Mouse (Mus musculus): ENCODE data around the gene Ppme1. TPM values are rescaled to one million over a fixed set of nuclear protein-coding genes. Genes with fewer than 3 reads are reported as not detected.

Ppme1 gene
- total RNA-seq, 2 experiments from 2014 or later, result 11.5 to 29.1 TPM

GRCm38 (mm10) chr7:100331269-100331668 lies 40.8 kb downstream of the Ppme1 start:
- no peak for ATAC-seq (replicated peaks; ENCODE audit: low FRiP score, poor library complexity, severe bottlenecking)

GRCm38 (mm10) chr7:100328636-100329035 lies 43.5 kb downstream of the Ppme1 start:
- ATAC-seq (replicated peaks; ENCODE audit: low FRiP score, poor library complexity, severe bottlenecking), result no peak

- no peak for ATAC-seq (replicated peaks; ENCODE audit: low FRiP score, poor library complexity, severe bottlenecking)
Observed at GRCm38 (mm10) chr7:100327514-100327913, 44.6 kb downstream of the Ppme1 start.

- ATAC-seq (replicated peaks; ENCODE audit: low FRiP score, poor library complexity, severe bottlenecking), result no peak
Observed at GRCm38 (mm10) chr7:100325482-100325881, 46.6 kb downstream of the Ppme1 start.

- ATAC-seq (replicated peaks; ENCODE audit: low FRiP score, poor library complexity, severe bottlenecking), result no peak
Observed at GRCm38 (mm10) chr7:100323721-100324120, 48.4 kb downstream of the Ppme1 start.

- no peak for ATAC-seq (replicated peaks; ENCODE audit: low FRiP score, poor library complexity, severe bottlenecking)
Observed at GRCm38 (mm10) chr7:100317534-100317933, 54.6 kb downstream of the Ppme1 start.

GRCm38 (mm10) chr7:100316924-100317323 lies 55.2 kb downstream of the Ppme1 start:
- no peak for ATAC-seq (replicated peaks; ENCODE audit: low FRiP score, poor library complexity, severe bottlenecking)

GRCm38 (mm10) chr7:100312716-100313115 lies 59.4 kb downstream of the Ppme1 start:
- ATAC-seq (replicated peaks; ENCODE audit: low FRiP score, poor library complexity, severe bottlenecking), result no peak

GRCm38 (mm10) chr7:100310290-100310689 lies 61.8 kb downstream of the Ppme1 start:
- ATAC-seq (replicated peaks; ENCODE audit: low FRiP score, poor library complexity, severe bottlenecking), result no peak

- ATAC-seq (replicated peaks; ENCODE audit: low FRiP score, poor library complexity, severe bottlenecking), result no peak
Observed at GRCm38 (mm10) chr7:100309679-100310078, 62.4 kb downstream of the Ppme1 start.

GRCm38 (mm10) chr7:100309216-100309615 lies 62.9 kb downstream of the Ppme1 start:
- ATAC-seq (replicated peaks; ENCODE audit: low FRiP score, poor library complexity, severe bottlenecking), result no peak

- no peak for ATAC-seq (replicated peaks; ENCODE audit: low FRiP score, poor library complexity, severe bottlenecking)
Observed at GRCm38 (mm10) chr7:100307872-100308653, 64.0 kb downstream of the Ppme1 start.

GRCm38 (mm10) chr7:100305894-100306293 lies 66.2 kb downstream of the Ppme1 start:
- no peak for ATAC-seq (replicated peaks; ENCODE audit: low FRiP score, poor library complexity, severe bottlenecking)

GRCm38 (mm10) chr7:100302316-100302715 lies 69.8 kb downstream of the Ppme1 start:
- no peak for ATAC-seq (replicated peaks; ENCODE audit: low FRiP score, poor library complexity, severe bottlenecking)

GRCm38 (mm10) chr7:100301390-100301789 lies 70.7 kb downstream of the Ppme1 start:
- no peak for ATAC-seq (replicated peaks; ENCODE audit: low FRiP score, poor library complexity, severe bottlenecking)

GRCm38 (mm10) chr7:100298861-100299510 lies 73.1 kb downstream of the Ppme1 start:
- ATAC-seq (replicated peaks; ENCODE audit: low FRiP score, poor library complexity, severe bottlenecking), result no peak

GRCm38 (mm10) chr7:100296699-100297098 lies 75.4 kb downstream of the Ppme1 start:
- no peak for ATAC-seq (replicated peaks; ENCODE audit: low FRiP score, poor library complexity, severe bottlenecking)

GRCm38 (mm10) chr7:100295745-100296144 lies 76.4 kb downstream of the Ppme1 start:
- ATAC-seq (replicated peaks; ENCODE audit: low FRiP score, poor library complexity, severe bottlenecking), result no peak

GRCm38 (mm10) chr7:100293546-100293945 lies 78.6 kb downstream of the Ppme1 start:
- no peak for ATAC-seq (replicated peaks; ENCODE audit: low FRiP score, poor library complexity, severe bottlenecking)

- no peak for ATAC-seq (replicated peaks; ENCODE audit: low FRiP score, poor library complexity, severe bottlenecking)
Observed at GRCm38 (mm10) chr7:100288622-100289021, 83.5 kb downstream of the Ppme1 start.

All from erythroblast, adult 5-6 weeks (primary cell).